Mouse (Mus musculus) spleen, postnatal 14 days (tissue): ENCODE results near the gene Rfxank.

ENCODE experiments used
- DNase-seq, 2 experiments: peaks; one replicate each; pipeline ENCODE4 v3.0.0; 2021 to 2022; ENCODE audit warnings: low spot score in 2 of 2

Gene Rfxank

DNA sequence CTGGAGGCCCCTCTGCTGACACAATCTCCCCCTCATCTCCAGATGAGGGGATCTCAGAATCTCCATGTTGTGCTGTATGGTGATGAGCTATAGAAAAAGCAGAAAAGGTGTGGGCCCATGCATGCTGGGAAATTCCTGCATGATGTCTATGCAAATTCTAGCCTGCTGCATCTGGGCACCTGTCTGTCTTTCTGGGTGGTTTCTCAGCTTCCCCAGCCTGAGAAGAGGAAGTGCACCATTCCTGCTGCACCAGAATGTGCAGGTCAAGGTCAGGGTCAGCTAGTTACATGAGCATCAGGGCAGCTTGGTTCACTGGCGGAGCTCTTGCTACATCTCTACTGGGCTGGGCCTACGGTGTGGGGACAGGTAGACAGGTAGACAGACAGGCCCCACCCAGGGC lies 28.5 kb downstream of the Rfxank start:
- DNase-seq: no peak

DNA sequence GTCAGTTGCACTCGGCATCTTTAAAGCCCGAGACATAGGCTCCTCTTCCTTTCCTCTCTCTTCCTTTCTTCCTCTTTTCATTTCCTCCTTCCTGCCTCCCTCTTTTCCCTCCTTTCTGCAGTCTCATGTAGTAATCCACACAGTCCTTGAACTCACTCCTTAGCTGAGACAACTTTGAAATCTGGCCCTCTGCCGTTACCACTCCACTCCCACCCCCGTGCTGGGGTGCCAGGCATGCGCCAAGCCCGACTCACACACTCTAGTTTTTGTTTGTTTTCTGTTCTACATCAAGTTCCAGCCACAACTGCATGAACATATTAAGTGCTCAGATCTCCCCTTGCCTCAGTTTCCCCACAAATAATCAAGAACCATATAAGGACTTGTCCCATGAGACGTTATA lies 34.0 kb downstream of the Rfxank start:
- no peak for DNase-seq

DNA sequence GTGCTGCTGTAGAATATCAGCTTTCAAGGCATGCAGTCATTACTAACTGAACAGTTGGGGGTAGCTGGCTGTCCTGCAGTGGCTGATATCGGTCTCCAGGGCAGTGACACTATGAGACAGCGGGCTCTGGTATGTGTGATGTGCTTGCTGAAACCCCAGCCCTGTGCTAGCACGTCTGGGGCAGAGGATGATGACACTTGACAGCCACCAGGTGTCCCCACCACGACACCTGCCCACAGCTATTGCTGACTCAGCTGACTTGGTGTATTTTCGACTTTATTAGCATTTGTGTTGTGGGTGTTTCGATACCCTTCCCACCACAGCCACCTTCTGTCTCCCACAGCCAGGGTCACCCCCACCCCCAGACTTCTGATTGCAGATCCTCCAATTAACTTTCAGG lies 34.4 kb downstream of the Rfxank start:
- peak; percentile 21 to 35 for DNase-seq

DNA sequence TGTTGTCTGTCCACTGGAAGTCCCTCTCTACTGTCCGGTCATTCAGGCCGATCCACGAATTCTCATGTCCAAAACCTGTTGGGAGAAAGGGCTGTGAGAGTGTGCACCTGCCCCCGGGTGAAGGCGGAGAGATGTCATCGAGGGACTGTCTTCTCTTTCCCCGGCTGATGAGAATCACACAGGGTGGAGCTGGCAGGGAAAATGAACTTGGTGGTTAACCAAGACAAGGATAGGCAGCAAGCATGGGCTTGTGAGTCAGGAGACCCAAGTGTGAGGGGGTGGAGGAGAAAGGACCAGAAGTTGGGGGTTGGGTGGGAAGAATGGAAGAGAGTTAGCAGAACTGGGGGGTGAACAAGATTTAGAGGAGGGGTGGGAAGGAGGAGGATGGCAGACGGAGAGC lies 38.7 kb downstream of the Rfxank start:
- no peak for DNase-seq

DNA sequence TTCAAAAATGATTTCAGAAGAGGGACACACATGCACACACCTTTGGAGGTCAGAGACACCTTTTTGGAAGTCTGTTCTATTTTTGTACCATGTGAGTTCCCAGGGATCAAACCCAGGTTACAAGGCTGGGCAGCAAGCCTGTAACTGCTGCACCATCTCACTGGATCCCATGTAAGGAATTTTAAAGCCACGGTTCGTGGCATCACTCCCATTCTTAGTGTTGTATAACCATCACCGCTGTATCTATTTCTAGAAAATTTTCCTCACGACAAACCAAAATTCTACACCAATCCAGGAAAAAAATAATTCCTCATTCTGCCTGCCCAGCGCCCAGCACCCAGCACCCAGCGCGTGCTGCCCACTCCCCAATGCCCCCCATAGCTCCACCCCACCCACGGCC lies 39.7 kb downstream of the Rfxank start:
- no peak for DNase-seq

DNA sequence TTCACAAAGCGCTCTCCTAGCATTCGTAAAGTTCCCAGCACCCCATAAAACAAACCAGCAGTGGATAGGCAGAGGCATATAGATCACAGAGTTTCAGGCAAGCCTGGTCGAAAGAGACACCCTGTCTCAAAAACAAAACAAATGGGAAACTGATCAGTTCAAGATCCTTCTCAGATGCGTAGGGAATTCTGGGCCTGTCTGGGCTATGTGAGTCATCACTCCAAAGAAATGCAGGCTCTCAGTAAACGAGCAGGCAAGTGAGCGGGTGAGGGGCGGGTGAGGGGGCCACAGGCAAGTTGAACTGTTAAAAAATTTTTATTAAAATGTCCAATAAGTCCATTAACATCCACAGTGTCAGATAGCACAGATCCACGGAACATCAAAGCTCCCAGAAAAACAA lies 46.2 kb downstream of the Rfxank start:
- DNase-seq: no peak

DNA sequence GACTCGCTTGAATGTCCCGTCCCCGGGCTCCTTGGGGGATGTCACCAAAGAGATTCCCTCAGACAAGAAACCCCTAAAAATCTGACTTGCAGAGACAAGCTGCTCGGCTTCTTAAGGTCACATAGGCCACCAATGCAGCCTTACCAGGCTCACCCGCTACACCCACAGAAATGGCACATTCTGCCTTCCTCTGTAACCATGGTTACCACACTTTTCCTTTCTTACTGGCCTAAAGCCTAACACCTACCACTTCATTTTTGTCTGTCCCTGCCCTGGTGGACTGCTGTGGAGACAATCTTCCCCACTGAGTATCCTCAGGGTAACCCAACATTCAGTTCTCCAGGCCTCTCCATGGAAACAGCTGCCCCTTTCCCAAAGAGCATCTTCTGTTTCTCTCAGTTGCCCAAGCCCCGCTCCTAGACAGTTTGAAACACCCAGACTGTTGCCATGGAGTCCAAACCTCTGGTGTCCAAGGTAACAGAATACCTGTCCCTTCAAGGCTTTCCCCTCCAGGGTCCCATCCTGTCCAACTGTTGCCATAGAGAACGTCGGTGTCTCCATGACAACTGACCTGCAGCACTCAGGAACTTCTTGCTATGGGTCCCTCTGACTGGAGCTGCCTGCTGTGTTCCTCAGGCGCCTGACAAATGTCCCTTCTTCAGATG lies 49.5 kb downstream of the Rfxank start:
- no peak for DNase-seq

DNA sequence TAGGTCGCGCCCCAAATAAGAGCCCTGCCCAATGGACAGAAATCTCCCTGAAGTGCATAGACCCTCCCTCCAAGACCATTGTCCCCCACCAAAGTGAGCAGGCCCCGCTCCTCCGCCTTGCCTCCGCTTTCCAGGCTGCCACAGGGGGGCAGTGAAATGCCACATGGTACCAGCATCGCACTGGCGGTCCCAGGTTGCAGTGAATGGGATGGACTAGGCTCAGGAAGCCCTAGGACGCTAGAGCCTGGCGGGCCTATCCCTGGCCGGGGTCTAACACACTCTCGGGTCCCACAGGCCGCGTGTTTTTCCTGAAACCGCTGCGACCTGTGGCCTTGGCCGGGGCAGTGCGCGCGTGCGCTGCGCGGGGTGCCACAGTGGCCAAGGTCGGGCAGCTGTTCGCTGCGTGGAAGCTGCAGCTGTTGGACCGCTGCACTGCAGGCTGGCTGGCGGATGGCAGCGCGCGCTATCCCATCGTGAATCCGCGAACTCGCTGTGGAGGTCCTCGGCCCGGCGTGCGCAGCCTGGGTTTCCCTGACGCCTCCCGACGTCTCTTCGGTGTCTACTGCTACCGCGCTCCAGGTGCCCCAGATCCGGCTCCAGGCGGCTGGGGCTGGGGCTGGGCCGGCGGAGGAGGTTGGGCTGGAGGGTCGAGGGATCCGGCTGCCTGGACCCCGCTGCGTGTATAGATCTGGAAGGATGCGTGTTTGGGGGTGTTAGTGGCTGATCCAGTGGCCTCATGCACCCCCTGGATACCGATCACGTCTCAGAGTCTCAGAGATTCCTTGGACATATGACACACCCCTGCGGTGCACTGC lies 50.9 kb downstream of the Rfxank start:
- peak in 1 of 2 experiments; percentile 19 for DNase-seq

DNA sequence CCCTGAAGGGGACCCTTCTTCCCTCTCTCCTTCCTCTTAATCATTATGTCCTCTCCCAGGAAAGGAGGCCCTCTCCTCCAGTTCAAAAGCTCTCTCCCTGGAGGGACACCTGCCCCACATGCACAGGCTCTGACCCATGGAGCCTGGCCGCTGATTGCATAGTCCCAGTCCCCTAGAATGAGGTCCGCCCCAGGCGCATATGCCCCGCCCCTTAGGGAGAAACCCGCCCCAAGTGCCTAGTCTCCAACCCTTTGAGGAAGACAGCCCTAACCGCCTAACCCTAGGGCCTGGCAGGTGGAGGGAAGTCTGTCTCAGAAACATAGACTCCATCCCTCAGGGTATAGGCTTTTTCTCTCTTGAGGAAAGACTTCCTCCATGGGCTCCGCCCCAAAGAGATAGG lies 51.7 kb downstream of the Rfxank start:
- DNase-seq: no peak

DNA sequence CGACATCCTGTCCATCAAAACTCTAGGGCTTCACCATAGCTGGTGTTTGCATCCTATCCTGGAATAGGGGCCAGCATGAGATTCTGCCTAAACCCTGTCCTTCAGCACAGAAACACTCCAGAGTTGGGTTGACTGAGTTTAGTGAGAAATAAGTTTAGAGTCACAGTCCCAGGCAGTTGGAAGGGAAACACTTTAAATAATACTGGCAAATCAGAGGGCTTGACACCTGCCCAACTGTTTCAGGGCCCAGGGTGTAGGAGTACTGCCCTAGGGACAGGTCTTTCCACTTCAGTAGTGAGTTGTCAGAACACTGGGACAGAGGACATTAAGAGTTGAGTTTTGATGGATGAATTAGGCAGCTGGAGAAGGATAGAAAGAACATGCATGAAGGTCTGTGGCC lies 52.8 kb downstream of the Rfxank start:
- DNase-seq: no peak

DNA sequence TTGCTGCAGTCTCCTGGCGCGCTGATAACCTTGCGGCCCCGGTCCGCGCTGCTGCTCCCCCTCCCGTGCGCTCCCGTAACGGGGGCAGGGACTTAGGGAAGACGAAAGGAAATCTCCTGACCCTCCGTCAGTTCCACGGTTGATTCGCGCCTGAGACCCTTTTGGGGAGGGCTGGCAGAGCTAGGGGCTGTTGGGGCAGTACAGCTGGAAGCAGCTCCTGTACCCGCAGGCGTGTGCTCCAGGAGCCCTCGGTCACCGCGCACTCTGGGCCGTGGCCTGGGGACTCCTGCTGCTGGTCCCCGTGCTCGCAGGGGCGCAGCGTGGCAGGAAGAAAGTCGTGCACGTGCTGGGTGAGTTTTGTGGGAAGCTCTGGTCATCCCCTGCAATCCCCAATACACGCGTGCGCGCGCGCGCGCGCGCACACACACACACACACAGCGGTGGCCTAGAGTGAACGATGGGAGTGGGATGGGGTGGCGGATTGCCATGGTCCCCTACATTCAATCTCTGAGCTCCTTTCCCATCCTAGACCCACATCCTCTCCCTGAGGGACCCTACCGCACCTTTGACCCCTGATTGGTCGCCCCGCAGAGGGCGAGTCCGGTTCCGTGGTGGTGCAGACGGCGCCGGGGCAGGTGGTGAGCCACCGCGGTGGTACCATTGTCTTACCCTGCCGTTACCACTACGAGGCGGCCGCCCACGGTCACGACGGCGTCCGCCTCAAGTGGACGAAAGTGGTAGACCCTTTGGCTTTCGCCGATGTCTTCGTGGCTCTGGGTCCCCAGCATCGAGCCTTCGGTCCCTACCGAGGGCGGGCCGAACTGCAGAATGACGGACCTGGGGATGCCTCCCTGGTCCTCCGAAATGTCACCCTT lies 54.5 kb downstream of the Rfxank start:
- DNase-seq: no peak

DNA sequence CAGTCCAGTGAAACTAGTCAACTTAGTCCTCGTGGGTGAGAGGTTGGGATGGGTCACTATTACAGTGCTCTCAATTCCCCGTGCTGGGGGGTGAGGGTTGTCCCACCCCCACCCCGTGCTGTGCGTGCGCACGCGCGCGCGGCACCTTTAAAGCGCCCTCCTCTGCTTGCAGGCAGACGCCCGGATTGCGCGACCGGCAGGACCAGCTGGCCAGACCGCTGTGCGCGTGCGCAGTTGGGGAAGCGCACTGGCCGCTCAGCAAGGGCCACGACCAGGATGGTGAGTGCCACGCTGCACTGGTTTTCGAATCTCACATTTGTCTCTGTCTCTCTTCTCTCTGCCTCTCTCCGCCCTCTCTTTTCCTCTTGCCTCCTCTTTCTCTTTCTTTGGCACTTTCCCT lies 55.7 kb downstream of the Rfxank start, which contains the start of gene Hapln4:
Gene Hapln4, plus strand, starts transcription at position 173 of the 400 bp plus-strand sequence.
- DNase-seq: no peak

DNA sequence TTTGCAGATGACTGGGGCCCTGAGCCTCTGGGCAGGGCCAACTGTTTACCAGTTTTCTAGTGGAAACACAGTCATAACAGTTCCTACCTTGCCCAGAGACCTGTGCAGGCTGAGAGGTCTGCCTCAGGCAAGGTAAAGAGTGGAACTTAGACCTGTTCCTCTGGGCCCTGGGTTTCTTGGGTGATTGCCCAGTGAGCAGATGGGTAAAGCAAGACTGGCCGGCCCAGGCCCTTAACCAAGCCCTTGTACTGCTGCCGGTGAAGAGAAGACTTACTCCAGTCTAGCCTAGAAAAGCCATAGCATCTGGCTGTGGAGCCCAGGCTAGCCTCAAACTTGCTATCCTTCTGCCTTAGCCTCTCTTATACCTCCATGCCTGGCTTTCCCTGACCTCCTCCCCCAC lies 57.0 kb downstream of the Rfxank start:
- no peak for DNase-seq
